Mouse (Mus musculus): Measurements from ENCODE around the gene Dner.

- TF ChIP-seq CTCF (IDR thresholded peaks at IDR 0.05; ENCODE audit: low read depth, low read length) (no peak), POLR2A (IDR thresholded peaks at IDR 0.05; ENCODE audit: extremely low read depth, insufficient read depth, low read length) (no peak)
Measured at GRCm38 (mm10) chr1:84522963-84523280, 173.1 kb downstream of the Dner start.

Data from liver, adult 2 months (tissue).